Mouse (Mus musculus) cerebellum, adult (tissue): ENCODE data around the gene Baiap2.

ENCODE experiments used
- ATAC-seq: cut with Nextera tagmentation; 2 replicates; pipeline ENCODE4 v1.9.2; 2017; ENCODE audit warnings: mild to moderate bottlenecking, moderate library complexity, mixed read lengths; ENCODE audit not compliant: insufficient number of reproducible peaks, low FRiP score, low TSS enrichment

The Baiap2 gene

DNA sequence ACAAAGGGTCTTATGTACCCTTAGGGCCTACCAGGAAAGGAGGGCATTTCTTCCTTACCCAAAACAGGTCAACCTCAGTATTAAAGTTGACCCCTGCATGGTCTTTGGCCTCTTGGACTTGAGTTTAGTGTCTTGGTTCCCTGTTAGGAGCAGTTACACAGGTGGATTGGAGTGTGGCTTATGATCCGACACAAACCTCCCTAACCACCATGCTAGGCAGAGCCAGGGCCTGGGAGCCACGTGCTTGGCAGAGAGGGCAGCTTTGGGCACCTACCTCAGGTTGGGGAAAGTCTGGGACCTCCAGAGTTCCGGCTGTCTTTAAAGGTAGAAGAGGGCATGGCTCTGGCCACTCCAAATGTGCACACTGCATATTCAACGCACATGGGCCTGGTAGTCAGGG, 23.1 kb upstream of the Baiap2 start:
- ATAC-seq, result no peak

DNA sequence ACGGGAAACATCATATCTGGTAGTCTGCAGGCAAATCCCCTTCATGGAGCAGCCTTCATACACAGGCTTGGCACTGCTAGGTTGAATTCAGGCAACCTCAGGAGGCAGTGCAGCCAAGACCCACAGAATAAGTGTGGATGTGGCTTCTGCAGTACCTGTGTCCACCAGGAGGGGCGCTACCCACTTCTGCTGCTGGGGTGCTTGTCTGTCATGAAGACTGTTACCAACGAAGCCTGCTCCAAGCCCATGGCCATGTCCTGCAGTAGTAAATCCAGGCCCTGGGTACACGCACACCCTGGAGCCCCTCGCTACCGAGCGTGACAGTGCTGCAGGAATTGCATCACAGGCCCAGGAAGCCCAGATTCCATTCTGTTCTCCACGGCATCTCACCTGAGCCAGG, 22.7 kb upstream of the Baiap2 start:
- no peak for ATAC-seq

DNA sequence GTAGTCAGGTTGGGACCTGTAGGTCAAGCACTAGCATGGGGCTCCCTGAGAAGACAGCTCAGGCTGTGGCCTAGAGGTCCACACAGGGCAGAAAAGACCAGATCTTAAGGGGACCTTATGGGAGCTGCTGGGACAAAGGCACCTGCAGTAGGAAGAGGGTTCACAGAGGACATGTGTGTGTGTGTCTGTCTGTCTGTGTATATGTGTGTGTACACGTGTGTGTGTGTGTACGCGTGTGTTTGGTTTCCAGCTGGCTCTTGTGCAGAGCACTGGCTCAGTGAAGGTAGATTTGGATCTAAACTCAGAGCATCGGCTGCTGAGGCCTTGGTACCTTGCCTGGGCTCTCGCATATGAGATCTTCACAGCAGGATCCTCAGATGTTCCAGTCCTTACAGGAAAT, 21.9 kb upstream of the Baiap2 start:
- ATAC-seq, result no peak

DNA sequence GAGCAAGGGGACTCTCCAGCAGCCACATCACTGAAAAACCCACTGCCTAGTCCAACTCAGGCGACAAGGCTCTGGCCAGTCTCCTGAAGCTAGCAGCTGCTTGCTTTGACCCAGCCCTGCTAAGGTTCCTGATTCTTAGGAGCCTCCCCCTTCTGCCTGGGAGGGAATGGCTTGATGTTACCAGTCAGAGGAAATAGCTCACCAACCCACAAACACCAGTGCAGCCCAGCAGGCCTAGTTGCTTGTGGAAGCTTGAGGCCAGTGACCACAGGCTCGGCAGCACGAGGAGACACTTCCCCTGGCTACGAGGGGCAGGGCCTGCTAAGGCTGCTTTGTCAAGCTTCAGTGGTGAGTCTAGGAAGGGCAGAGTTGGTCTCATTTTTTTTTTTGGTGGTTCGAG, 17.4 kb upstream of the Baiap2 start:
- no peak for ATAC-seq

DNA sequence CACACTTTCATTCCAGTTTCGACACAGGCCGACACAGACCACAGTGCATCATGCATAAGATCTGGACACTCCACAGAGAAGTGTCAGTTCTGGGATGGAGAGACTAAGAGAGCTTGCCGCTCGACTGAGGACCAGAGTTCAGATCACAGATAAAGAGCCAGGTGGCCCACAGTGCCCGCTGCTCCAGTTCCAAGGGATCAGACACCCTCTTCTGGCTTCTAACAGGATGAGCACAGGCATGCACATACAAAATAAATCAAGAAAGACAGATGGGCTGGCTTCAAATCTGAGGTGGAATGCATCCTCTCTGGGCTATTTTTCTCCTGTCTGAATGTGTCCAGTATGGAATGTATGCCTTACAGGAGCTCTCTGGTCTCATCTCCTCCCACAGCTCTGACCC, 15.8 kb upstream of the Baiap2 start:
- peak; percentile 56; the same call in 1 of the 2 replicates for ATAC-seq

DNA sequence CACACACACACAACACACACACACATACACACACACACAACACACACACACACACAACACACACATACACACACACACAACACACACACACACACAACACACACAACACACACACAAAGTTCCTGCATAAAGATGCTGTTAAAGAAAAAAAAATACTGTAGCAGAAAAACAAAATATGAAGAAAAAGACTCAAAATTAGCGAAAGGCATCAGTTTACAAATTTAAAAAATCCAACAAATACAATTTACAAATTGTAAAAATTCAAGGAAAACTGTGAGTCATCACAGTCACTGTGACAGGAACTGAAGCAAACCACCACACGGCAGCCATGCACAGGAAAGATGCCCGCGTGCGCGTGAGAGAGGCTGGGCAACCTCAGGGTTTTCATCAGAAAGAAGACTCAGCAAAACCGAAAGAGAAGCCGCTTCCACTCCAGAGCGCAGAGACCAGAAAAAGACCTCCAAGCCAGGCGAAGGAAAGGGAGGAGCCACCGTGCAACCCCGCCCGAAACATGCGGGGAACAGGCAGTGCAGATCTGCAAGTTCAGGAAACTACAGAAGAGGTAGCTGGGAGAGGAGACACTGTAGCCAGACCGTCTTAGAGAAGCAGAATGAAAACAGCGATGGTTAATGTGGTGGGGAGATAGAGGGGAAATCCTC, 14.4 kb upstream of the Baiap2 start:
- ATAC-seq, result no peak

DNA sequence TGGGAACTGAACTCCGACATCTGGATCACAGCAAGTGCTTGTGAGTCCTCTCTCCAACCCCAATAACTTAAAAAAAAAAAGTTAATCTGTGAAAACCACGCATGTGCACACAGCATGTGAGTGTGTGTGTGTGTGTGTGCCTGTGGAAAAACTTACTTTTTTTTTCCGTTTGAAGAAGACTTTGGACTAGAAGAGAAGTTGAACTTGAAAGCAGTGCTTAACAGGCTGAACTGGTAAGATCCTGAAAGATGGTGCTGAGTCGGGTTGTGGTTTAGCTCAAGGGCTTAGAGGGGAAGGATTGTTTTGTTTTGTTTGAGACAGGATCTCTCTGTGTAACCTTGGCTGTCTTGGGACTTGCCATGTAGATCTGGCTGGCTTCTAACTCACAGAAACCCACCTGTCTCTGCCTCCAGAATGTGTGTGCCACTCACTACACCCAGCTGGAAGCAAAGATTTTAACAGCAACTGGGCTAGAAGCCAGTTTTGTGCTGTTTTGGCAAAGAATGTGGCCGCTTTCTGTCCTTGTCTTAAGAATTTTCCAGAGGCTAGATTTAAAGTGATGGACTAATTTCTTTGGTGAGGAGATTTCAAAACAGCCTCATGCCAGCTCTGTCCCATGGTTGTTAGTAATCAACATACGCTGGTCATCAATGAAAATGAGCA, 12.8 kb upstream of the Baiap2 start:
- ATAC-seq, result no peak

DNA sequence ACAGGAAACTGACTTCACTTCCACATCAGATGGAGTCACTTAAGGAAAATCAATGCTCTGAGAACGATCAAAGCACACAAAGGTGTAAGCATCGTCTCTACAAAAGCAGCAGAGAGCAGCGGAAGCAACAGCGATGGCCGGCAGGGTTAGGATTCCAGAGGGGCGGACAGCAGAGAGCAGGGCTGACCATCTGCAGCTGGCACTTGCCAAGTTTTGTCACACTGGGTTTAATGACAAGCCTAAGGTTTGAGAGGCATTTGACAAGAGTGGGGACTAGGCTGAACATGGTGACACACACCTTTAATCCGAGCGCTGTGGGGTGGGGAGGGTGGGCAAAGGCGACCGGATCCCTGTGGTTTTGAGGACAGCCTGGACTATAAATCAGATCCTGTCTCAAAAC, 10.8 kb upstream of the Baiap2 start:
- ATAC-seq, result no peak

DNA sequence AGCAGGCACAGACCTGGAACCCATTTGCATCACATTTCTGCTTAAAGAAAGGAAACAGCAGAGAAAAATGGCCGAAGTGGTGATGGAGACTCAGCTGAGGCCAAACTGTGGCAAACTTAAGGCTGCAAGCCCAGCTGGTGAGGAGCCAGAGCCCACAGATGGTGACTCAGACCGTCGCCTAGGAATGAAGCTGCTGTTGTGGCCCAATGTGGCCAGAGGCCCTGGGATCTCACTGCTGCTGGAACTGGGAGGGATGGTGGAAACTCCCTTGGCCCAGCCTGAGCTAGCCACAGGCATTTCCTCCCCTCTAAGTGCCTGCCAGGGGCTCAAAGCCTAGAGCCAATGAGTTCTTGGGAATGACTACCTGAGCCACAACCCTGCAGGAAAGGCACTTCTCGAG, 9.4 kb upstream of the Baiap2 start:
- ATAC-seq, result no peak

DNA sequence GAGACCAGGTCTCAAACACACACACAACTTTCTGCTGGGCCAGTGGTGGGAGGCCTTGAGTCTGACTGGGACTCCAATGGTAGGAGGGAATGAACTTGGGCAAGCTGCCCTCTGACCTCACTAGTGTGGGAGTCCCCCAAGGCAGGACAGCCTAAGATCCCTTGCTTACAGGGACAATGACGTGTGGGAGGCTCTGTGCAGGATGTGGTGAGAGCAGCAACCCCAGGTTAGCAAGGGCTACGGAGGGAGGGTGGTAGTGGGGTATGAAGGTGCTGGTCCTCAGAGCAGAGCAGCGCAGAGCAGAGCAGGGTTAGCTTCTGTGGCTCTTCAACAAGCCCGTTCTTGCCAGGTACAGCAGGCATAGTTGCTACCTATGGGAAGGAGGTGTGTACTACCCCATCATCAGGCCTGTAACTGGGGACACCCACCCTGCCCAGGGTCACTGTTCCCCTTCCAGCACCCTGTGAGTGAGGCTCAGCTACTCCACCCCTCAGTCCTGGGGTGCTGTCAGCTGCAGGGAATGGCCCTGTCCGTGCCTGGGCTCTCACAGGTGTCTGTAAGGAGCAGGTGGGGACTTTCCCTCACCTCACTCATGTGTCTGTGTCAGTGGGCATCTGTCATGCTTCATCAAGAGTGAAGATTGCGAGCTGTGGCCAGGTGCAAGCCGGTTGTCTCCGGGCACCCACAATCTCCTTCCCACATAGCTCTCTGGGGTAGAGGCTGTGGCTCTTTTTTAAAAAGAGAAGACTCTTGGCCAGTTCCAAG, 8.6 kb upstream of the Baiap2 start:
- no peak for ATAC-seq

DNA sequence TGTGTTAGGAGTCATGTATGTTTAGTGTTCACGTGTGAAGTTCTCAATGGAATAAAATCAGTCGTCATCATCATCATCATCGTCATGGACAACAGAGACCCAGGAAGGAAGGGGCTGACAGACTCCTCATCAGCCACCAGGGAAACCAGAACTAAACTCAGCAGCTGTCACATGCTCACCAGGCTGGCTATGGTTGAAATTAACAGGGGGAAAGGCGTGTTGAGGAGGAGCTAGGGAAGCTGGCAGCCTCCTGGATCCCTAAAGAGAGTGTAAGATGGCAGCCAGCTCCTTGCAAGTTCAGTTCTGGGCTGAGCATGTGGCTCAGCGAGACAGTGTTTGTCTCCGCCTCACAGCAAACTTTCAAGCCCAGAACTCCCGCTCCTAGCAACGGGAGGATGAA, 7.8 kb upstream of the Baiap2 start:
- ATAC-seq, result no peak

DNA sequence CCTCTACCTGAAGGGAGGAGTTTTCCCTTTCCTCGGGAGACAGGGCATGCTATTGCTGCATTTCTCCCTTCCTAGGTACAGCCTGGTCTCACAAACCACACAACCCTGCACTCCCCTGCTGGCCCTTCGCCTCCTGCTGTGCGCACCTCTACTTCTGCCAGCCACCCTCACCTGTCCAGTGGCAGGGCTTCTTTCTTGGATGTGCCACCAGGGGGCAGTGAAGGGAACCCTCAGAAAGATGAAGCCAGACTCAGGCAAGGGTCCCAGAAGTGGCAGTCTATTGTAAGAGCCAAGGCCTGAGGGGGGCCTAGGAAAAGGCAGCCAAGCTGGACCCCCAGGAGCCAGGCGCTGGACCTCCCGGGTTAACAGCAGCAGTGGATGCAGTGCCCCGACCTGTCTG, 7.1 kb upstream of the Baiap2 start:
- no peak for ATAC-seq

DNA sequence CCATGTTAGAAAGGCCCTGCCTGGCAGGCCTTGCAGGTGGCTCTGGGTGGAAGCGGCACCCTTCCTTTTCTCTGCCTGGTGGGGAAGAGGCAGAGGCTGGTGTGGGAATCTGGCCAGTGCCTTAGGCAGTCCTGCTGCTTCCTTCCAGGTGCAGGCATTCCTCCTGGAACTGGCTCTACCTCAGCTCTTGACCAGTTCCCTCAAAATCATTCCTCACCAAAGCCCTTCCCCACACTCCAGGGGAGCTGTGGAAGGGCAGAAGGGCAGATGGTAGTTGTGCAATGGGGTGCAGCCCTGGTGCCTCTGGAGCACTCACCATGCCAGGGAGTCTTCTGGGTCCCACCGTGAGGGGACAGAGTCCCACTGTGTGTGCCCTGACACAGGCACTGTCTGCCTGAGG, 6.1 kb upstream of the Baiap2 start:
- no peak for ATAC-seq

DNA sequence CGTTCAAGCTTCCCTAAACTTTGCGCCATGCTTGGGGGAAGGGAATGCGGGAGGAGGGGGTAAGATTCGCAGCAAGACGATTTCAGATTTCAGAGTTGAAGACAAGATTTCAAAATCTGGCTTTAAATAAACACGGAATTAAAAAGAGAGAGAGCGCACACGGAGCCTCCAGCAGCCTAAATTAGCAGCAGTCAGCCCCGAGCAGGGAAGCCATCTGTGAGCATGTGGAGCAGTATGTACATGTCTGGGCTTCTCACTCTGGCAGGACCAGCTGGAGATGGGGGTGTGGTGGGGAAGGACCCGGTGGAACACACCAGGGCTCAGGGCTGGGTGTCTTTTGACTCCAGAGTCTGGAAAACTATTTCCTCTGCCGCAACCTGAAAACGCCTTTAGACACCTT, 5.3 kb upstream of the Baiap2 start:
- no peak for ATAC-seq

DNA sequence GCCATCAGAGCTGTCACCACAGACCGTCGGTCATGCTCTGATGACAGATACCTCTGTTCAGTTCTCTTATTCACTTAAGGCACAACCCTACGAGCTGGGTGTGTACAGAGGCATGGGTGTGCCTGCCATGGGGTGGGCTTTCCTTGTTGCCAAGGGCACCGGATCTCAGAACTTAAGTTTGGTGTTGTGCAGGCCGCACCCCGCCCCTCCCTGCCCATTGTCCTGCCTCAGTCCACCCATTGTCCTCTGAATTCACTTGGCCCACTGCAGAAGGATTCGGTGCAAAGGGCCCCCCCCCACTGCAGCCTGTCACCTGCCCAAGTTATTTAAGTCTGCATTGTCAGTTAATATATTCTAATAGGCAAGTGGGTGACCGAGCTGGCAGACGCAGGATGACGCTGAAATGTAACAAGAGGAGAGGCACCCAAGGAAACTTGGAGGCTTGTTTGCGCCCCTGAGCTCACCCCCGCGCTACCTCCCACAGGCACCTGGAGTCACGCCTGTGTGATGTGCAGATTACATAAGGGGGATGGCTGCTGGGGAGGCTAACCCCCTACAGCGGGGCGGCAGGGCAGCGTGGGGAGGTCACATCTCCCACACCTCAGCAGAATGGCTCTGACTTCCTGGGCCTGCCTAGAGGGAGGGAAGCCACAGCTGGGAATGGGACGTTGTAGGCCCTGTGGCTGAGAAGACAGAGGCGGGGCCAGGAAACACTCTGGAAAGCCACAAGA, 4.6 kb upstream of the Baiap2 start:
- no peak for ATAC-seq

DNA sequence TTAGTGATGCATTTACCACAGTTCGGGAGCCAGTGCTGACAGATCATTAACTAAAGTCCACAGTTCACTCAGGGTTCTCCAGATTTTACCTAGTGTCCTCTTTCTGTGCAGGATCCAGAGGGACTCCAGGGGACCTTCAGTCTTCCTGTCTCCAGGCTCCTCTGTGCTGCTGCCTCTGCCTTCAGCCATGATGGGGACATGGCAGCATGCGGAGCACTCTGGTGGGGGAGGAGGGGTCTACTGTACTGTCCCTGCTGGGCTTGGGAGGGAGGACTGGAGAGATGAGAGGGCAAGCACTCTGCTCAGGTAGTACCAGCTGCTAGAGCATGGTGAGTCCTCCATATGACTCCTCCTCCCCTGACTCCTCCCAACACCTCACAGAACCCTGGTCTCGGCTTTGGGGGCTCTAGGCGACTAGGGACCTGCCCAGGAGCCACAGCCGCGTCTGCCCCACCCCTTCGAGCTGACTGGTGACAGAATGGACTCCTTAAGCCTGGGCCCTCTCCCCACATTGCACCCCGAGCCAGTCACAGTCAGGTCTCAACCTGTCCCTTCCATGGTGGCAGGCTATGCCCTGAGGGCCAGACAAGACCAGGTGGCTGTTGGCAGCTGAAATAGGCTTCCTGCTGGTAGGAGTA, 3.4 kb upstream of the Baiap2 start:
- no peak for ATAC-seq

DNA sequence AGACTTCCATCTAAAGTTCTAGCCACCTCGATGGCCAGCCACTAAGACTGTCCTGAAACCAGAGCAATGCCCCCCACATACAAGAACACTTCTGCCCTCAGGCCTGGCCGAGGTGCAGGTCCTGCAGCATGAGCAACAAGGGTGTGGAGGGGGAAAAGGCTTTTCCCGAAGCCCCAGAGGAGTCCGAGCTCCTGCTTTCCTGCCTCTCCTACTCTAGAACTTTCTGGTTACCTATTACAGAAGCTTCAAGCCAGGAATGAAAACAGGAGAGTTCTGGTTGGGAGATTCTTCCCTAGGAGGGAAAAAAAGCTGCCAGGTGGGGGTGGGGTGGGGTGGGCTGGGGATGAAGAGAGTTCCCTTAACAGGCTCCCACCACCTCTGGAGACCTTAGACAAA, 2.9 kb upstream of the Baiap2 start:
- no peak for ATAC-seq

DNA sequence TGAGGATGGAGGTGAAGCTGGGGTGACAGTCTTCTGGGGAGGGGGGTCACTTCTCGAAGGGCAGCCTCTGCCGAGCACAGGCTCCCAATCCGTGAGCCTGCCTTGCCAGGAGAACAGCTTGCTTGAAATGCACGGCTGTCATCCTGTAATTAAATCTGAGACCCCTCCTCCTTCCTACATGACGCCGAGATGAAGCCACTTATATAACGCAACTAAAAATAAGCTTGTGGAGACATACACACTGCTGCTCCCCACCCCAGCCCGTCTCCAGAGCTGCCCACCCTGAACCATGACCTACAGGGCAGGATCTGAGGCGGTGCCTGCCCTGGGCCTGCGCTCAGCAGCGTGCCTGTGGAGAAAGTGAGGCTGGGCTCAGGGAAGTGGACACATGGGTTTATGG, 2.4 kb upstream of the Baiap2 start:
- no peak for ATAC-seq

DNA sequence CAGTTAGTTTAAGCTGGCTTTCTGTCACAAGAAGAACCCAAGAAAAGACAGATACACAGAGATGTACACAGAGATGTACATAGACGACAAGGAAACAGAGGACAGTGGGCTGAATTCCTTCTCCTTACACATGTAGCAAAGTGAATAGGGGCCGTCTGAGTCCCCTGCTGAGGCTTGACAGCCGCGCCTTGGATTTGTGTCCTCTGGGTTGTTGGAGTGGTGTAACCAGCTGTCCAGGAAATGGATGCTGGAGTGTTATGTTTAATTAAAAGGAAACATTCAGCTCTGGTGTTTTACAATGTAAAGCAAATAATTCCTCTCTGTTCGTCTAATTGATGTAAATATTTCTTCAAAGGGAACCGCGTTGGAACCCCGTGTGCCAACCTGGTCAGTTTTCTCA, 769 bp upstream of the Baiap2 start:
- ATAC-seq, result no peak

DNA sequence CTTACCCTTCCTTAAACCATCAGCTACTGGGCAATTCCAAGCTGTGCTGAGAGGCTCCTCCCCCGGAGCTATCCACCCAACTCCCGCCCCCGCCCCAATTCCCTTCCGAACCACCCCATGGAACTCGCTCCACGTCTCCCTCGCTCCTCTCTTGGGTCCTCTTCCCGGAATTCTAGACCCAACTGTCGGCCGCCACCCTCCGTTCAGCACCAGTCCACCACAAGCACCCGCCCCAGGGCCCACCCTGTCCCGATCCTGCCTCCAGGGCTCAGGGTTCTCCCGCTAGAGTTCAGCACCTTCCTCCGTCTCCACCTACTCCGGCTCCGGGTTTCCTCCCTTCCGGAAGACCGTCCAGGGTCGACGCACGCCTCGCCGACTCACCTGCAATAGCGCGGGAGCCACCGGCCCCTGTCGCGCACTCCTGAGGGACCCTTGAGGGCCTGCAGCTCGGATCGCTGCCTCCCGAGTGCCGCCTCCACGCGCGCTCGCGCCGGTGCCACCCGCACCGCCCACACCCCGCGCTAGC, 299 bp upstream of the Baiap2 start:
- ATAC-seq, result peak; percentile 0; the same call in 1 of the 2 replicates
